Mouse (Mus musculus) testis, adult 2 months (tissue): Measurements from ENCODE around the gene Tapbpl.

Source experiments
- CTCF ChIP-seq: fragments of 200-500 bp; IDR thresholded peaks from 2 replicates; pipeline ENCODE4 v1.5.1; 2012; ENCODE audit warnings: low read depth, mild to moderate bottlenecking, inconsistent platforms, low read length, moderate library complexity; ENCODE audit not compliant: control insufficient read depth, insufficient read depth, insufficient replicate concordance
- POLR2A ChIP-seq: fragments of 200-500 bp; IDR thresholded peaks from 2 replicates; pipeline ENCODE4 v1.6.1; 2012; ENCODE audit warnings: low read depth, mild to moderate bottlenecking, inconsistent platforms, low read length, moderate library complexity; ENCODE audit not compliant: control insufficient read depth

GRCm38 (mm10) chr6:125213129-125213528 is 18.5 kb downstream of the Tapbpl start:
- TF ChIP-seq POLR2A (no peak), CTCF (no peak)
